Comparison of ENCODE assay signal across 6 mouse cellular contexts in genomic region chr5:24103235-24103634, GRCm38 (mm10). TPM values are rescaled to one million over a fixed set of nuclear protein-coding genes. Genes with fewer than 3 reads are reported as not detected.
DNase-seq lines count a peak whose midpoint lies in the region; ATAC-seq and TF ChIP-seq lines count a peak whose summit lies in the region.
"Not testable (repeated sequence)": the region's sequence is repeated elsewhere in the genome, so short reads cannot be mapped to it uniquely, and the experiment has no call there.

No protein-coding gene starts in this region.

- H3K36me3 ChIP-seq in forebrain, embryonic 13.5 days (ENCODE audit: poor library complexity, severe bottlenecking); hindbrain, embryonic 12.5 days; hindbrain, postnatal 0 days (ENCODE audit: insufficient read depth, low read length); midbrain, embryonic 14.5 days (ENCODE audit: control insufficient read depth, insufficient read depth, low read length); neural tube, embryonic 13.5 days: not testable (repeated sequence)

- not testable (repeated sequence) for H3K27me3 ChIP-seq in forebrain, embryonic 13.5 days; hindbrain, embryonic 12.5 days; hindbrain, postnatal 0 days (ENCODE audit: insufficient read depth, low read length); midbrain, embryonic 14.5 days (ENCODE audit: control insufficient read depth, insufficient read depth, low read length); neural tube, embryonic 13.5 days

- 0 out of 2 replicates have a peak, but pooled peaks have one; percentile 18 for TF ChIP-seq CTCF in hindbrain, postnatal 0 days (IDR thresholded peaks at IDR 0.05; ENCODE audit: low read depth)

- H3K9me3 ChIP-seq in forebrain, embryonic 13.5 days (replicated peaks); hindbrain, embryonic 12.5 days (replicated peaks); hindbrain, postnatal 0 days (ENCODE audit: low read length); midbrain, embryonic 14.5 days (ENCODE audit: control insufficient read depth, low read length); neural tube, embryonic 13.5 days: not testable (repeated sequence)

- not testable (repeated sequence) for H3K9ac ChIP-seq in forebrain, embryonic 13.5 days; hindbrain, embryonic 12.5 days; hindbrain, postnatal 0 days (replicated peaks; ENCODE audit: low read length); midbrain, embryonic 14.5 days (replicated peaks; ENCODE audit: low read length)
- H3K9ac ChIP-seq in neural tube, embryonic 13.5 days, result 0 out of 2 replicates have a peak overlapping the region, but pooled peaks have one; percentile 38

- 0 out of 2 replicates have a peak overlapping the region, but pooled peaks have one; percentile 3 for H3K4me3 ChIP-seq in forebrain, embryonic 13.5 days
- H3K4me3 ChIP-seq in hindbrain, embryonic 12.5 days; hindbrain, postnatal 0 days (ENCODE audit: low read length): not testable (repeated sequence)
- H3K4me3 ChIP-seq in midbrain, embryonic 14.5 days (replicated peaks; ENCODE audit: low read depth, low read length), result peak overlapping the region; percentile 81; the same call in 1 of the 2 replicates
- H3K4me3 ChIP-seq in neural tube, embryonic 13.5 days, result peak overlapping the region; percentile 82

- WGBS in forebrain, embryonic 13.5 days, result 44% methylated on average over 2 of the region's 2 CpGs
- WGBS in hindbrain, embryonic 12.5 days, result 63% methylated on average over 2 of the region's 2 CpGs
- 60% methylated on average over 2 of the region's 2 CpGs for WGBS in hindbrain, postnatal 0 days
- WGBS in midbrain, embryonic 14.5 days, result 57% methylated on average over 2 of the region's 2 CpGs
- 42% methylated on average over 2 of the region's 2 CpGs for WGBS in neural tube, embryonic 13.5 days

- ATAC-seq in forebrain, embryonic 13.5 days; hindbrain, embryonic 12.5 days (ENCODE audit: low FRiP score); hindbrain, postnatal 0 days; midbrain, embryonic 14.5 days (ENCODE audit: low FRiP score, low TSS enrichment); neural tube, embryonic 13.5 days (ENCODE audit: low read depth): not testable (repeated sequence)

- peaks cover 37% of the 10 kb centered on the region for H3K4me1 ChIP-seq in forebrain, embryonic 13.5 days
- H3K4me1 ChIP-seq in hindbrain, embryonic 12.5 days, result peaks cover 28% of the 10 kb centered on the region
- not testable (repeated sequence) for H3K4me1 ChIP-seq in hindbrain, postnatal 0 days (ENCODE audit: insufficient read depth, low read length)
- H3K4me1 ChIP-seq in midbrain, embryonic 14.5 days (ENCODE audit: control insufficient read depth, insufficient read depth, low read length), result peaks cover 26% of the 10 kb centered on the region
- peaks cover 43% of the 10 kb centered on the region for H3K4me1 ChIP-seq in neural tube, embryonic 13.5 days (replicated peaks)

- H3K27ac ChIP-seq in forebrain, embryonic 13.5 days; hindbrain, embryonic 12.5 days; hindbrain, postnatal 0 days; midbrain, embryonic 14.5 days (replicated peaks; ENCODE audit: low read depth, low read length); neural tube, embryonic 13.5 days (replicated peaks): not testable (repeated sequence)

- peak; percentile 95 for DNase-seq in R1 (ENCODE audit: low read depth, low spot score)
- not testable (repeated sequence) for DNase-seq in hindbrain, postnatal 0 days (ENCODE audit: low spot score)
- peak; percentile 57 for DNase-seq in midbrain, embryonic 14.5 days

- peak overlapping the region; percentile 63 for H3K4me2 ChIP-seq in forebrain, embryonic 13.5 days
- peak overlapping the region; percentile 69 for H3K4me2 ChIP-seq in hindbrain, embryonic 12.5 days (replicated peaks)
- H3K4me2 ChIP-seq in hindbrain, postnatal 0 days (ENCODE audit: low read depth, low read length), result peak overlapping the region; percentile 68
- peak overlapping the region; percentile 74 for H3K4me2 ChIP-seq in midbrain, embryonic 14.5 days (ENCODE audit: low read length)
- H3K4me2 ChIP-seq in neural tube, embryonic 13.5 days, result peak overlapping the region; percentile 70

RNA-seq across cellular contexts. Expression of gene Klhl7, which starts 2.8 kb away (rescaled TPM):
- 176 and 178 TPM in 2 replicates for polyA plus RNA-seq in forebrain, embryonic 13.5 days (2015; fragmentation: Nextera tagmentation; extraction: Ambion mirVana)
- polyA plus RNA-seq in hindbrain, embryonic 12.5 days (2016; fragmentation: Nextera tagmentation; extraction: Ambion mirVana), result 113 and 124 TPM in 2 replicates
- 101 and 127 TPM in 2 replicates for total RNA-seq in hindbrain, postnatal 0 days (2014; rRNA removed)
- polyA plus RNA-seq in hindbrain, postnatal 0 days (2015; fragmentation: Nextera tagmentation; extraction: Ambion mirVana), result 106 and 109 TPM in 2 replicates
- 177 and 194 TPM in 2 replicates for polyA plus RNA-seq in midbrain, embryonic 14.5 days (2014; fragmentation: Nextera tagmentation; extraction: Ambion mirVana)
- 130 and 136 TPM in 2 replicates for polyA plus RNA-seq in neural tube, embryonic 13.5 days (2015; fragmentation: Nextera tagmentation; extraction: Ambion mirVana)
